Mouse (Mus musculus) A20 (cell line): ENCODE measurements at regions not wholly inside any gene's neighbourhood (a gene's known extent, or its start where the extent isn't known, plus 50 kb on each side); places are given as distances from the start of the nearest gene placed in this dataset.

Experiments used
- DNase-seq: peaks from one replicate; pipeline ENCODE4 v3.0.0-alpha.2; 2011; ENCODE audit warnings: low read depth, low spot score

- DNase-seq = peak; percentile 33
Measured at GRCm38 (mm10) chrX:126899594-126899993, 83.9 kb upstream of the 4932411N23Rik start.
